Mouse (Mus musculus): ENCODE measurements around the gene Abca4. TPM values are rescaled to one million over a fixed set of nuclear protein-coding genes. Genes with fewer than 3 reads are reported as not detected.

Gene Abca4
- polyA plus RNA-seq, 1 experiment: 5.0 TPM

DNA sequence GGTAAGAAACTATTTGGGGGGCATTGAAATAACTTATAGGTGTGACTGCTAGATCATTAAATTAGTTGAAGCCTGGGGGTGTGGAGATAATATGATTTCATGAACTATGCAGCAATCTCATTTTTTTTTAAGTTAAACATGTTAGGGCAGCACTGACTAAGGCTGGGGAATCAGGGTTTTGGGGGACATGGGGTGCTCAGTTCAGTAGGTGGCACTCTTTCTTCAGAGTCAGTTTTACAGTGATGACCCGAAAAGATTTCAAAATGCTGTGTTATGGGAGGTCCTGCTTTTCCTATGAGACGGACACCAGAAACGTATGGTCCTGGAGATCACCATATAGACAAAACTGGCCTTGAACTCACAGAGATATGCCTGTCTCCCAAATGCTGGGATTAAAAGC, 99.2 kb downstream of the Abca4 start:
- TF ChIP-seq CTCF (IDR thresholded peaks at IDR 0.05; ENCODE audit: borderline replicate concordance, extremely low read depth, insufficient read depth, insufficient read length): no peak
- no peak for TF ChIP-seq POLR2A (IDR thresholded peaks at IDR 0.05; ENCODE audit: borderline replicate concordance, extremely low read depth, insufficient read depth, insufficient read length, poor library complexity, severe bottlenecking)
- DNase-seq (ENCODE audit: low read depth): no peak

DNA sequence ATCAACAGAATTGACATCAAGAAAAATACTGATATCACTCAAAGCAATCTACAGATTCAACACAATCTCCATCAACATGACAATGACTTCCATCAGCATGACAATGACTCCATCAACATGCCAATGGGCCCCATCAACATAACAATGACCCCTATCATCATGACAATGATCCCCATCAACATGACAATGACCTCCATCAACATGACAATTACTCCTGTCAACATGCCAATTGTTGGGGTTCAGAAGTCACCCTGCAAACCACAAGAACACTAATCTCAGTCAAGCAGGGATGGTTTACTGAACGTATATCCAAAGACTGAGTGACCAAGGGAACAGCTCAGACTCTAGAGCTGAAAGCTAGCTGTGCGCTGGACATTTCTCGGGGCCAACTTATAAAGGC, 101.2 kb downstream of the Abca4 start:
- no peak for TF ChIP-seq CTCF (IDR thresholded peaks at IDR 0.05; ENCODE audit: borderline replicate concordance, extremely low read depth, insufficient read depth, insufficient read length)
- TF ChIP-seq POLR2A (IDR thresholded peaks at IDR 0.05; ENCODE audit: borderline replicate concordance, extremely low read depth, insufficient read depth, insufficient read length, poor library complexity, severe bottlenecking): no peak
- DNase-seq (ENCODE audit: low read depth): peak; percentile 24

- TF ChIP-seq CTCF (IDR thresholded peaks at IDR 0.05; ENCODE audit: borderline replicate concordance, extremely low read depth, insufficient read depth, insufficient read length) (no peak), POLR2A (IDR thresholded peaks at IDR 0.05; ENCODE audit: borderline replicate concordance, extremely low read depth, insufficient read depth, insufficient read length, poor library complexity, severe bottlenecking) (no peak)
- no peak for DNase-seq (ENCODE audit: low read depth)
These were observed 106.6 kb downstream of the Abca4 start for GRCm38 (mm10) chr3:122150836-122151235.

GRCm38 (mm10) chr3:122152431-122152830, 108.2 kb downstream of the Abca4 start:
- no peak for TF ChIP-seq CTCF (IDR thresholded peaks at IDR 0.05; ENCODE audit: borderline replicate concordance, extremely low read depth, insufficient read depth, insufficient read length)
- TF ChIP-seq POLR2A (IDR thresholded peaks at IDR 0.05; ENCODE audit: borderline replicate concordance, extremely low read depth, insufficient read depth, insufficient read length, poor library complexity, severe bottlenecking): no peak
- peak; percentile 74 for DNase-seq (ENCODE audit: low read depth)

GRCm38 (mm10) chr3:122154080-122154479, 109.8 kb downstream of the Abca4 start:
- TF ChIP-seq CTCF (IDR thresholded peaks at IDR 0.05; ENCODE audit: borderline replicate concordance, extremely low read depth, insufficient read depth, insufficient read length) (no peak), POLR2A (IDR thresholded peaks at IDR 0.05; ENCODE audit: borderline replicate concordance, extremely low read depth, insufficient read depth, insufficient read length, poor library complexity, severe bottlenecking) (no peak)
- peak; percentile 51 for DNase-seq (ENCODE audit: low read depth)

DNA sequence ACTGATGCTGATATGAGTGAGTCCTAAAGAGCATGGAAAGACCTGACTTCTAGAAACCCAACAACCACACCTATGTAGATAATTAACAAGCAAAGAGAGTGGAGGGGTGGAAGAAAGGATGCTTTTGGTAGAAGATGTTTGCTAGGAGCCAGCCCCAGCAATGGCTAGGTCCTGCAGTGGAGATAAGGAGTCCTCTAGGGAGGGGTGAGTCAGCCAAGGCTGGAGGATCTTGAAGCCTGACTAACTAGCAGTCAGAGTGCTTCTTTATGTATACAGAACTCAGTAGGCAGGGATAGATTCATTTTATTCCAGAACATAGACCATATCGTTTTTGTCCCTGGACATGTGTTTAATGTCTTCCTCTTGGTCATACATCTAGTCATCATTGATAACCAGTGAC, 115.2 kb downstream of the Abca4 start:
- no peak for DNase-seq (ENCODE audit: low read depth)
- TF ChIP-seq POLR2A (IDR thresholded peaks at IDR 0.05; ENCODE audit: borderline replicate concordance, extremely low read depth, insufficient read depth, insufficient read length, poor library complexity, severe bottlenecking) (no peak), CTCF (IDR thresholded peaks at IDR 0.05; ENCODE audit: borderline replicate concordance, extremely low read depth, insufficient read depth, insufficient read length) (no peak)

DNA sequence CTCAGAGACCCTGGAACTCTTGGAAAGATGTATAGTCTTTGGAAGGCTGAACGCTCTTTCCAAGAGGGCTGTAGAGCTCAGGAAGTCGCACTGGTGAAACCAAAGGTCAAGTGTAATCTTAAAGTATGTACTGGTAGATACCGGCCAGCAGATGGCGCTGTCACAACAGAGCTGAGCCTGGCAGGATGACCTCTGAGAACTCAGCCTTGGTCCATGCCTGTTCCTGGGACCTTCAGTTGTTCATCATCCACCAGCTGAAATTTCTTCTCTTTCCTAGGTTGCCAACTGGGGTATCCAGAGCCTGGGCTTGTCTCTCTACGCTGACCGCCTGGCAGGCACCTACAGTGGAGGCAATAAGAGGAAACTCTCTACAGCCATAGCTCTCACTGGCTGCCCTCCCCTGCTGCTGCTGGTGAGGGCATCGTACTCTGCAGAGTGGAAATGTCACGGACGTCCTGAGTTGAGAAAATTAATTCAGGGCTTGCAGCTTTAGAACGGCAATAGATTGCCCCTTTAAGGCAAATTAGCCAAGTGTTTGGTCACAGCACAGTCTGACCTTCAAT, 125.5 kb downstream of the Abca4 start:
- peak; percentile 61 for DNase-seq (ENCODE audit: low read depth)
- TF ChIP-seq CTCF (IDR thresholded peaks at IDR 0.05; ENCODE audit: borderline replicate concordance, extremely low read depth, insufficient read depth, insufficient read length): peak; percentile 69; the same call in 1 of the 2 replicates
- TF ChIP-seq POLR2A (IDR thresholded peaks at IDR 0.05; ENCODE audit: borderline replicate concordance, extremely low read depth, insufficient read depth, insufficient read length, poor library complexity, severe bottlenecking): no peak

- DNase-seq (ENCODE audit: low read depth): no peak
- TF ChIP-seq POLR2A (IDR thresholded peaks at IDR 0.05; ENCODE audit: borderline replicate concordance, extremely low read depth, insufficient read depth, insufficient read length, poor library complexity, severe bottlenecking) (no peak), CTCF (IDR thresholded peaks at IDR 0.05; ENCODE audit: borderline replicate concordance, extremely low read depth, insufficient read depth, insufficient read length) (no peak)
These were observed 126.5 kb downstream of the Abca4 start for GRCm38 (mm10) chr3:122170621-122171309.

- TF ChIP-seq POLR2A (IDR thresholded peaks at IDR 0.05; ENCODE audit: borderline replicate concordance, extremely low read depth, insufficient read depth, insufficient read length, poor library complexity, severe bottlenecking): no peak
- no peak for TF ChIP-seq CTCF (IDR thresholded peaks at IDR 0.05; ENCODE audit: borderline replicate concordance, extremely low read depth, insufficient read depth, insufficient read length)
- peak; percentile 59 for DNase-seq (ENCODE audit: low read depth)
These were observed 129.4 kb downstream of the Abca4 start for GRCm38 (mm10) chr3:122173526-122174150.

DNA sequence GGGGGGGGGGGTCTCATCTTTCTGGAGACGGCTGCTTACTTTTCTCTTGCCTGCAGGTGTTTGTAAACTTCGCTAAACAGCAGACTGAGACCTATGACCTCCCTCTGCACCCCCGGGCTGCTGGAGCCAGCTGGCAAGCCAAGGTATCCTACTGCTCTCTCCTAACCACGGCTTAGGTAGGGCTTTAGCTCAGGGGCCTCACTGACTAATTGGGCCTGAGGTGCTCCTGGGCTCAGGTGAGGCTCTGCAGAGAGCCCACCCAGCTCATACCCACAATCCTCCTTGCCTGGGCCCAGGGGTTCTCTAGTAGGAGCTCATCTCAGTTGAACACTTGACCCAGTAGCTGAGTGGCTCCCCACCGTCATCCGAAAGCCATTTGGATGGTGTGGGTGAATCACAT, 131.8 kb downstream of the Abca4 start:
- TF ChIP-seq POLR2A (IDR thresholded peaks at IDR 0.05; ENCODE audit: borderline replicate concordance, extremely low read depth, insufficient read depth, insufficient read length, poor library complexity, severe bottlenecking) (no peak), CTCF (IDR thresholded peaks at IDR 0.05; ENCODE audit: borderline replicate concordance, extremely low read depth, insufficient read depth, insufficient read length) (no peak)
- DNase-seq (ENCODE audit: low read depth): no peak

- TF ChIP-seq CTCF (IDR thresholded peaks at IDR 0.05; ENCODE audit: borderline replicate concordance, extremely low read depth, insufficient read depth, insufficient read length) (no peak), POLR2A (IDR thresholded peaks at IDR 0.05; ENCODE audit: borderline replicate concordance, extremely low read depth, insufficient read depth, insufficient read length, poor library complexity, severe bottlenecking) (no peak)
- no peak for DNase-seq (ENCODE audit: low read depth)
These were observed 132.6 kb downstream of the Abca4 start for GRCm38 (mm10) chr3:122176706-122177390.

Data from brain, embryonic 14.5 days (tissue).